Mouse (Mus musculus) gastrocnemius, postnatal 25 days (tissue): ENCODE measurements around the gene Prl3d2. TPM values are rescaled to one million over a fixed set of nuclear protein-coding genes. Genes with fewer than 3 reads are reported as not detected.
"Not testable (repeated sequence)": the region's sequence is repeated elsewhere in the genome, so short reads cannot be mapped to it uniquely, and the experiment has no call there.

Experiments used
- DNase-seq: peaks from one replicate; pipeline ENCODE4 v3.0.0; 2022
- long read RNA-seq, 2 experiments: library from polyadenylated mRNA; stranded (forward); transcript quantifications; one replicate each; pipeline ENCODE4 v2.0.0; 2021
- total RNA-seq, 2 experiments: library from RNA; stranded (reverse); gene quantifications; 1 replicate in 1 of 2; 2 replicates in 1 of 2; pipeline ENCODE4 v1.2.3; 2021

Gene Prl3d2
- not detected for total RNA-seq
- long read RNA-seq, experiment 1, result 0 reads
- long read RNA-seq, experiment 2, result 0 reads

- DNase-seq, result not testable (repeated sequence)
These were observed at the start of gene Prl3d2 for GRCm38 (mm10) chr13:27121398-27121797. Gene Prl3d2 (plus strand): TSS chr13:27121698.

GRCm38 (mm10) chr13:27093890-27094289 is 27.6 kb upstream of the Prl3d2 start, which contains the start of gene Prl3d1:
Gene Prl3d1 (plus strand): TSS chr13:27094190.
- DNase-seq, result not testable (repeated sequence)

- no peak for DNase-seq
These were observed 26.8 kb downstream of the Prl3d2 start for GRCm38 (mm10) chr13:27148264-27148663.

- not testable (repeated sequence) for DNase-seq
These were observed 35.0 kb downstream of the Prl3d2 start, which contains the start of gene Prl3d3 for GRCm38 (mm10) chr13:27156490-27156889. Gene Prl3d3 (plus strand): TSS chr13:27156790.

Other genes starting within 250 kb of the Prl3d2 start
- not detected for gene Prl, start 64.1 kb upstream of the Prl3d2 start, total RNA-seq
- not detected for gene Prl3d1, start 27.5 kb upstream of the Prl3d2 start, total RNA-seq
- gene Prl3d3, start 35.1 kb downstream of the Prl3d2 start, total RNA-seq, result not detected
- not detected for gene Prl3c1, start 75.0 kb downstream of the Prl3d2 start, total RNA-seq
- gene Prl3b1, start 120.1 kb downstream of the Prl3d2 start, total RNA-seq, result not detected
- not detected for gene Prl3a1, start 137.7 kb downstream of the Prl3d2 start, total RNA-seq
- gene Prl6a1, start 190.9 kb downstream of the Prl3d2 start, total RNA-seq, result not detected
- not detected for gene Prl8a2, start 224.0 kb downstream of the Prl3d2 start, total RNA-seq